In genomic region chr10:17024294-17024665, GRCm38 (mm10) we compare ENCODE assay signal across 19 mouse cellular contexts.
DNase-seq lines count a peak whose midpoint lies in the region; ATAC-seq lines count a peak whose summit lies in the region.
"Had no signal": no experiment of that assay in that cellular context is flagged by ENCODE, and none has a peak within 500 bp of the region (broad histone marks: within the 10 kb centered on the region; RNA-seq: fewer than 3 reads in every experiment).

No protein-coding gene starts in this region.

- no peaks in the 10 kb centered on the region for H3K9me3 ChIP-seq in hindbrain, embryonic 10.5 days
- H3K9me3 ChIP-seq in hindbrain, embryonic 11.5 days (ENCODE audit: control insufficient read depth, low read length), result no peaks in the 10 kb centered on the region
- H3K9me3 ChIP-seq in forebrain, embryonic 13.5 days (replicated peaks), result no peaks in the 10 kb centered on the region
- no peaks in the 10 kb centered on the region for H3K9me3 ChIP-seq in hindbrain, embryonic 14.5 days (ENCODE audit: control insufficient read depth, low read length)
- no peaks in the 10 kb centered on the region for H3K9me3 ChIP-seq in neural tube, embryonic 13.5 days
- H3K9me3 ChIP-seq: limb, embryonic 13.5 days; megakaryocyte, embryonic 14.5 days; stomach, embryonic 15.5 days had no signal

- DNase-seq in hindbrain, embryonic 10.5 days (ENCODE audit: low spot score), result no peak
- DNase-seq in hindbrain, embryonic 11.5 days (ENCODE audit: low spot score), result no peak
- no peak for DNase-seq in hindbrain, embryonic 14.5 days (ENCODE audit: low spot score)
- no peak for DNase-seq in cerebellum, postnatal 36 days
- no peak for DNase-seq in urinary bladder, postnatal 36 days (ENCODE audit: low spot score in 2 of 2)
- no peak for DNase-seq in thymus, postnatal 36 days
- DNase-seq: B cell, adult 2 months; heart, adult 11 months; kidney, adult 8-10 months; lung, postnatal 14 days; spleen, adult 18-20 months; thymus, adult 2 months had no signal

- no peak overlapping the region for H3K4me2 ChIP-seq in hindbrain, embryonic 11.5 days (replicated peaks; ENCODE audit: low read depth, low read length)
- H3K4me2 ChIP-seq in forebrain, embryonic 13.5 days, result peak overlapping the region; percentile 22; the same call in 1 of the 2 replicates
- H3K4me2 ChIP-seq in hindbrain, embryonic 14.5 days (replicated peaks), result no peak overlapping the region; the same call in 1 of the 2 replicates
- H3K4me2 ChIP-seq in neural tube, embryonic 13.5 days, result no peak overlapping the region
- H3K4me2 ChIP-seq: limb, embryonic 13.5 days; stomach, embryonic 15.5 days had no signal

- H3K36me3 ChIP-seq in hindbrain, embryonic 10.5 days, result no peaks in the 10 kb centered on the region
- H3K36me3 ChIP-seq in hindbrain, embryonic 11.5 days (ENCODE audit: control insufficient read depth, insufficient read depth, low read length), result no peaks in the 10 kb centered on the region
- H3K36me3 ChIP-seq in forebrain, embryonic 13.5 days (ENCODE audit: poor library complexity, severe bottlenecking), result no peaks in the 10 kb centered on the region
- no peaks in the 10 kb centered on the region for H3K36me3 ChIP-seq in hindbrain, embryonic 14.5 days (replicated peaks; ENCODE audit: control insufficient read depth, insufficient read depth)
- no peaks in the 10 kb centered on the region for H3K36me3 ChIP-seq in neural tube, embryonic 13.5 days
- H3K36me3 ChIP-seq: limb, embryonic 13.5 days; stomach, embryonic 15.5 days had no signal

- no peaks in the 10 kb centered on the region for H3K27me3 ChIP-seq in hindbrain, embryonic 10.5 days (ENCODE audit: insufficient read depth, poor library complexity, severe bottlenecking)
- H3K27me3 ChIP-seq in hindbrain, embryonic 11.5 days (ENCODE audit: control insufficient read depth, insufficient read depth, low read length), result no peaks in the 10 kb centered on the region
- no peaks in the 10 kb centered on the region for H3K27me3 ChIP-seq in forebrain, embryonic 13.5 days
- H3K27me3 ChIP-seq in hindbrain, embryonic 14.5 days (ENCODE audit: control insufficient read depth, insufficient read depth, low read length), result no peaks in the 10 kb centered on the region
- H3K27me3 ChIP-seq in neural tube, embryonic 13.5 days, result no peaks in the 10 kb centered on the region
- H3K27me3 ChIP-seq: limb, embryonic 13.5 days; megakaryocyte, embryonic 14.5 days; Patski; stomach, embryonic 15.5 days had no signal

- H3K9ac ChIP-seq in hindbrain, embryonic 11.5 days (ENCODE audit: low read depth, low read length), result no peak overlapping the region
- no peak overlapping the region for H3K9ac ChIP-seq in forebrain, embryonic 13.5 days
- H3K9ac ChIP-seq in hindbrain, embryonic 14.5 days, result no peak overlapping the region
- no peak overlapping the region for H3K9ac ChIP-seq in neural tube, embryonic 13.5 days
- H3K9ac ChIP-seq: limb, embryonic 13.5 days; stomach, embryonic 15.5 days had no signal

- 0 out of 2 replicates have a peak overlapping the region, but pooled peaks have one; percentile 59 for H3K27ac ChIP-seq in hindbrain, embryonic 10.5 days
- H3K27ac ChIP-seq in hindbrain, embryonic 11.5 days (ENCODE audit: low read depth, low read length), result no peak overlapping the region
- H3K27ac ChIP-seq in forebrain, embryonic 13.5 days, result no peak overlapping the region
- no peak overlapping the region for H3K27ac ChIP-seq in hindbrain, embryonic 14.5 days
- H3K27ac ChIP-seq in neural tube, embryonic 13.5 days (replicated peaks), result peak overlapping the region; percentile 65
- H3K27ac ChIP-seq: limb, embryonic 13.5 days; stomach, embryonic 15.5 days had no signal

- 77% methylated on average over 1 of the region's 1 CpGs for WGBS in hindbrain, embryonic 10.5 days
- WGBS in hindbrain, embryonic 11.5 days, result 65% methylated on average over 1 of the region's 1 CpGs
- WGBS in forebrain, embryonic 13.5 days, result 29% methylated on average over 1 of the region's 1 CpGs
- WGBS in hindbrain, embryonic 14.5 days, result 50% methylated on average over 1 of the region's 1 CpGs
- 38% methylated on average over 1 of the region's 1 CpGs for WGBS in neural tube, embryonic 13.5 days

- H3K4me1 ChIP-seq in hindbrain, embryonic 10.5 days (replicated peaks), result 0 out of 2 replicates have a peak, but pooled peaks cover 5% of the 10 kb centered on the region
- no peaks in the 10 kb centered on the region for H3K4me1 ChIP-seq in hindbrain, embryonic 11.5 days (replicated peaks; ENCODE audit: control insufficient read depth, insufficient read depth, low read length)
- peaks cover 22% of the 10 kb centered on the region for H3K4me1 ChIP-seq in forebrain, embryonic 13.5 days
- H3K4me1 ChIP-seq in hindbrain, embryonic 14.5 days (replicated peaks; ENCODE audit: control insufficient read depth, insufficient read depth, low read length), result peaks cover 4% of the 10 kb centered on the region; the same call in 1 of the 2 replicates
- peaks cover 29% of the 10 kb centered on the region for H3K4me1 ChIP-seq in neural tube, embryonic 13.5 days (replicated peaks)
- H3K4me1 ChIP-seq: stomach, embryonic 15.5 days had no signal

- no peak overlapping the region for H3K4me3 ChIP-seq in hindbrain, embryonic 10.5 days
- H3K4me3 ChIP-seq in hindbrain, embryonic 11.5 days (ENCODE audit: low read depth, low read length), result no peak overlapping the region
- H3K4me3 ChIP-seq in forebrain, embryonic 13.5 days, result no peak overlapping the region
- H3K4me3 ChIP-seq in hindbrain, embryonic 14.5 days (replicated peaks; ENCODE audit: low read length), result no peak overlapping the region
- no peak overlapping the region for H3K4me3 ChIP-seq in neural tube, embryonic 13.5 days
- H3K4me3 ChIP-seq: limb, embryonic 13.5 days; megakaryocyte, embryonic 14.5 days; stomach, embryonic 15.5 days had no signal

- ATAC-seq in hindbrain, embryonic 11.5 days (ENCODE audit: low FRiP score), result no peak
- peak; percentile 63; the same call in 1 of the 2 replicates for ATAC-seq in forebrain, embryonic 13.5 days
- ATAC-seq in hindbrain, embryonic 14.5 days (ENCODE audit: low FRiP score), result 0 out of 2 replicates have a peak, but pooled peaks have one; percentile 27
- peak; percentile 87 for ATAC-seq in neural tube, embryonic 13.5 days (ENCODE audit: low read depth)
- ATAC-seq: activated CD4-positive, CD25-positive, alpha-beta regulatory T cell, adult 4 months; Patski had no signal

Comparison
In these comparisons a context has a peak if more than half of its experiments do, and no peak if none do; other contexts are left out.
1. H3K27ac ChIP-seq: peak in hindbrain, embryonic 10.5 days (single experiment) and neural tube, embryonic 13.5 days (single experiment); none in hindbrain, embryonic 11.5 days (single experiment), forebrain, embryonic 13.5 days (single experiment) and hindbrain, embryonic 14.5 days (single experiment).